Mouse (Mus musculus): ENCODE measurements around the gene Mybl2. TPM values are rescaled to one million over a fixed set of nuclear protein-coding genes. Genes with fewer than 3 reads are reported as not detected.

Mybl2 gene
- polyA plus RNA-seq, 1 experiment from 2014 or later, result 10.8 TPM

DNA sequence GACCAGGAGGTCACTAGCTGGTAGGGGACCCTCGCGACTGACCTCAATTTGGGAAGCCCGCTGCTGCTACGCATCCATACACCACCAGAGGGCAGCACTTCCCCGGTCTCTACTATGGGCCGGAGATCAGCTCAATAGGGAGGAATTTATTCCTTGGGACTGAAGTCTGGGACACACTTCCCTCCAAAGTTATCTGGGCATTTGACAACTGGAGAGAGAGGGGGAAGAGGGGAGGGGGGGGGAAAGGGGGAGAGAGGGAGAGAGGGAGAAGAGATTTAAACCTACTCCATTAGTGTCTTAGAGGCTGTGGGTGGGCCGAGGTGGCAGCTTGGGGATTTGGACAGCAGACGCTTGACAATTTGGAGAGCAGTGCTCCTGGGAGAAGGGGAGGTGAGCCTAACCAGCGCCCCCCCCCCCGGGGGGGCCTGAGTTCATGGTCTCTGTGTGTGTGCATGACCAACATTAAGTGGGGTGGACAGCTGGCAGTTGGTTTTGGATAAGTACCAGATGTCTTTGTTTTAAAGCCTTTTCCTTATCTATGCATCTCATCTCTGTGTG is 47.2 kb downstream of the Mybl2 start:
- H3K4me2 ChIP-seq (ENCODE audit: low read length), result no peak overlapping the region
- H3K36me3 ChIP-seq (ENCODE audit: control insufficient read depth, insufficient read depth, low read length), result no peaks in the 10 kb centered on the region
- no peaks in the 10 kb centered on the region for H3K27me3 ChIP-seq (ENCODE audit: control insufficient read depth, insufficient read depth, low read length)
- no peak overlapping the region for H3K27ac ChIP-seq (replicated peaks in 1 of 2; ENCODE audit: control insufficient read depth in 1 of 2, insufficient read depth in 1 of 2, low read depth in 2 of 2, low read length in 2 of 2)
- WGBS, result 6% methylated on average over 10 of the region's 10 CpGs
- H3K4me3 ChIP-seq (ENCODE audit: control insufficient read depth in 1 of 2, insufficient read depth in 1 of 2, low read depth in 1 of 2, low read length in 2 of 2), result no peak overlapping the region
- H3K9me3 ChIP-seq (ENCODE audit: control insufficient read depth, low read length), result no peaks in the 10 kb centered on the region
- no peak overlapping the region for H3K9ac ChIP-seq (ENCODE audit: low read length)
- peaks cover 2 to 8% of the 10 kb centered on the region in 2 experiments; a peak in 1 of 4 replicates for H3K4me1 ChIP-seq (ENCODE audit: control insufficient read depth in 2 of 2, insufficient read depth in 2 of 2, low read length in 2 of 2)
- no peak for ATAC-seq (ENCODE audit: insufficient number of reproducible peaks, insufficient read depth, low FRiP score, low read depth)

DNA sequence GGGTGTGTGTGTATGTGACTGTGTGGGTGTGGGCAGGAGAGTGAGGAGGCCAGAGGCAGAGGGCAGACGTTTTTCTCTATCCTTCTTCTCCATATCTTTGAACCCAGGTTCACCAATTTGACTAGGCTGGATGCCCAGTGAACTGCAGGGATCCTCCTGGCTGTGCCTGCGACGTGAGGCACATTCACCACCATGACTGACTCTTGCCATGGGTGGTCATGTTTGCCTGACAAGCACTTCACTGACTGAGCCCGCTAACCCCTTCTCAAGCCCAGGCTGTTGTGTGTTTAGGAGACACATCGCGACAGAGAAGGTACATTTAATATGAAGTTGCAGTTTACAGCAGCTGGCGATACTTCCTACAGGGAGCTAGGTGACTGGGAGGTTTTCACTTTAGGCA is 47.7 kb downstream of the Mybl2 start:
- Histone ChIP-seq H3K4me2 (ENCODE audit: low read length) (no peak overlapping the region), H3K4me3 (ENCODE audit: control insufficient read depth in 1 of 2, insufficient read depth in 1 of 2, low read depth in 1 of 2, low read length in 2 of 2) (no peak overlapping the region), H3K9me3 (ENCODE audit: control insufficient read depth, low read length) (no peaks in the 10 kb centered on the region), H3K27ac (replicated peaks in 1 of 2; ENCODE audit: control insufficient read depth in 1 of 2, insufficient read depth in 1 of 2, low read depth in 2 of 2, low read length in 2 of 2) (no peak overlapping the region), H3K36me3 (ENCODE audit: control insufficient read depth, insufficient read depth, low read length) (no peaks in the 10 kb centered on the region), H3K4me1 (ENCODE audit: control insufficient read depth in 2 of 2, insufficient read depth in 2 of 2, low read length in 2 of 2) (peaks cover 2 to 8% of the 10 kb centered on the region in 2 experiments; a peak in 1 of 4 replicates), H3K27me3 (ENCODE audit: control insufficient read depth, insufficient read depth, low read length) (no peaks in the 10 kb centered on the region), H3K9ac (ENCODE audit: low read length) (no peak overlapping the region)
- 52% methylated on average over 7 of the region's 7 CpGs for WGBS
- ATAC-seq (ENCODE audit: insufficient number of reproducible peaks, insufficient read depth, low FRiP score, low read depth), result no peak

DNA sequence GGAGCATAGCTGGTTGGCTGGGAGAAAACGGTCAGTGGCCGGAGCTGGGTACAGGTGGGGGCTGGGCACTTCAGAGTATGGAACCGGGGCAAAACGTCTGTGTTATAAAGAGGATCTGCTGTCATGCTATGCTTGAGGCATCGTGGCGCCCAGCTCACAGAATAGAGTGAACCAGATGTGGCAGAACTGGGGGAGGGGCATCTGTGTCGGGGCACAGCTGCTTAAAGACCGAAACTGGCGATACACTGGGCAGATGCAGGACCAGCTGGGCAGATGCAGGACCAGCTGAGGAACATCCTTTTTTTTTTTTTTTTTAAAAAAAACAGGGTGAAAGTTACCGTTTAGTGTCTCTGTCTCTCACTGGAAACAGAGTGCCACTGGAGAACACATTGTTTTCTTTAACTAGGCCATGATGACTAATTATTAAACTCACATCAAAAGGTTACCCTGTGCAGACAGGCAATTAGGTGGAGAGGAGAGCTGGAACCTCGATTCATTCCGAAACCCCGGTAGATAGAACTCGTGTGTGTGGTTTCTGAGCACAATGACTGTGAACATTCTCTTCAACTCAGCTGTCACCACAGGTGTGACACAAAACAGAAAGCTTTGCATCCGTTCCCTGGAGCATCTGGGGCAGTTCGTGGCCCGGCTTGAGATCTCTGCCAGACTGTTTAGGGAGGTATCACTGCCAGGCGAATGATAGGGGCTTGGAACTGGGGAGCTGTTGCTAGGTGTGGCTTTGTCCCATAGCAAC is 48.6 kb downstream of the Mybl2 start:
- Histone ChIP-seq H3K36me3 (ENCODE audit: control insufficient read depth, insufficient read depth, low read length) (no peaks in the 10 kb centered on the region), H3K4me2 (ENCODE audit: low read length) (no peak overlapping the region), H3K9ac (ENCODE audit: low read length) (no peak overlapping the region), H3K27ac (replicated peaks in 1 of 2; ENCODE audit: control insufficient read depth in 1 of 2, insufficient read depth in 1 of 2, low read depth in 2 of 2, low read length in 2 of 2) (no peak overlapping the region), H3K4me1 (ENCODE audit: control insufficient read depth in 2 of 2, insufficient read depth in 2 of 2, low read length in 2 of 2) (peaks cover 2 to 8% of the 10 kb centered on the region in 2 experiments; a peak in 1 of 4 replicates), H3K9me3 (ENCODE audit: control insufficient read depth, low read length) (no peaks in the 10 kb centered on the region), H3K27me3 (ENCODE audit: control insufficient read depth, insufficient read depth, low read length) (no peaks in the 10 kb centered on the region), H3K4me3 (ENCODE audit: control insufficient read depth in 1 of 2, insufficient read depth in 1 of 2, low read depth in 1 of 2, low read length in 2 of 2) (no peak overlapping the region)
- ATAC-seq (ENCODE audit: insufficient number of reproducible peaks, insufficient read depth, low FRiP score, low read depth), result no peak
- WGBS, result 44% methylated on average over 18 of the region's 18 CpGs

DNA sequence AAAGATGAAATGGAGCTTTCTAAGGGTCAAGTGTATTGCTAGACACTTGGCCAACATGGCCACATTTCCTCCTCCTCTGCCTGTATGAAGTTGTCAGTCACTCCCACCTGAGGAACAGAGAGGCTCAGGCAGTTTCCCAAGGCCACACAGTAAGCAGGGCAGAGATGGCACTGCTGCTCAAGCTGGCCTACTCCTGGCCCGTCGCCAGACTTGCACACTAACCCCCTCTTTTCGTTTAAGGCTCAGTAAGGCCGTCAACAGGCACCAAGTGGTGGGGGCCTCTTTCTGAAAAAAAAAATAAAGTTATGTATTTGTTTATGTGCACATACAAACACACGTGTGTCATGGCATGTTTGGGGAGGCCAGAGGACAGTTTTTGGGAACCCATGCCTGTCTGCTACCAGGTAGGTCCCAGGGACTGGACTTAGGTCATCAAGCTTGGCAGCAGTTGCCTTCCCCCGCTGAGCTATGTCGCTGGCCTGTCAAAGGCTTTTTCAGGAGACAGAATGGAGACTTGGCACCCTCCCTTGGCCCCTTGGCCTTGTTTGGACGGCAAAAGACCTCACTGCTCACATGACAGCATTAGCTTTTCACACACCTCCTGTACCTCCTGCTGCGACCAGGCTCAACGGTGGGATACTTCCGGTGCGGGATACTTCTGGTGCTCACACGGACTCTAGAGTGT is 49.7 kb downstream of the Mybl2 start:
- no peaks in the 10 kb centered on the region for H3K27me3 ChIP-seq (ENCODE audit: control insufficient read depth, insufficient read depth, low read length)
- no peak overlapping the region for H3K27ac ChIP-seq (replicated peaks in 1 of 2; ENCODE audit: control insufficient read depth in 1 of 2, insufficient read depth in 1 of 2, low read depth in 2 of 2, low read length in 2 of 2)
- H3K4me1 ChIP-seq (ENCODE audit: control insufficient read depth in 2 of 2, insufficient read depth in 2 of 2, low read length in 2 of 2), result peaks cover 2 to 11% of the 10 kb centered on the region in 2 experiments; a peak in 1 of 4 replicates
- no peak for ATAC-seq (ENCODE audit: insufficient number of reproducible peaks, insufficient read depth, low FRiP score, low read depth)
- no peak overlapping the region for H3K9ac ChIP-seq (ENCODE audit: low read length)
- no peak overlapping the region for H3K4me2 ChIP-seq (ENCODE audit: low read length)
- no peaks in the 10 kb centered on the region for H3K36me3 ChIP-seq (ENCODE audit: control insufficient read depth, insufficient read depth, low read length)
- H3K9me3 ChIP-seq (ENCODE audit: control insufficient read depth, low read length), result no peaks in the 10 kb centered on the region
- WGBS, result 74% methylated on average over 13 of the region's 13 CpGs
- H3K4me3 ChIP-seq (ENCODE audit: control insufficient read depth in 1 of 2, insufficient read depth in 1 of 2, low read depth in 1 of 2, low read length in 2 of 2), result no peak overlapping the region

DNA sequence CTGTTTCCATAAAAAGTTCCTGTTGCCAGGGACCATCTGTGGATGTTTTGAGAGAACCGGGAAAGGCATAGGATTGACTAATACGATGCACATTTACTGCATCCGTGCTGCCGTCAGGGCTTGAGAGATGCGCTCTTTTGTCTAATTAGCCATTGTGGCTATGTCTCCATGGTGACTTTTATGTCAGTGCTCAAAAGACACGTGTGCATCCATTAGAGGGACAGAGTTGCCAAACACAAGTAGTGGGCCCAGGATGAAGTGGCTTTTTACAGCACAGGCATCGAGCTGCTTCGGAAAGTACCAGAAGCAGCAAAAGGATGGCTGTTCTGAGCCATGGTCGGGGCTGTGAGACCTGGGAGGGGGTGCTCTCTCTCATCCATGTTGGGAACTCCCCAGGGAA is 53.9 kb downstream of the Mybl2 start:
- Histone ChIP-seq H3K4me2 (ENCODE audit: low read length) (no peak overlapping the region), H3K9ac (ENCODE audit: low read length) (no peak overlapping the region), H3K27me3 (ENCODE audit: control insufficient read depth, insufficient read depth, low read length) (no peaks in the 10 kb centered on the region), H3K4me1 (ENCODE audit: control insufficient read depth in 2 of 2, insufficient read depth in 2 of 2, low read length in 2 of 2) (peaks cover 5 to 7% of the 10 kb centered on the region in 2 experiments; a peak in 1 of 4 replicates), H3K4me3 (ENCODE audit: control insufficient read depth in 1 of 2, insufficient read depth in 1 of 2, low read depth in 1 of 2, low read length in 2 of 2) (no peak overlapping the region), H3K36me3 (ENCODE audit: control insufficient read depth, insufficient read depth, low read length) (no peaks in the 10 kb centered on the region), H3K9me3 (ENCODE audit: control insufficient read depth, low read length) (no peaks in the 10 kb centered on the region), H3K27ac (replicated peaks in 1 of 2; ENCODE audit: control insufficient read depth in 1 of 2, insufficient read depth in 1 of 2, low read depth in 2 of 2, low read length in 2 of 2) (no peak overlapping the region)
- 85% methylated on average over 9 of the region's 9 CpGs for WGBS
- no peak for ATAC-seq (ENCODE audit: insufficient number of reproducible peaks, insufficient read depth, low FRiP score, low read depth)

DNA sequence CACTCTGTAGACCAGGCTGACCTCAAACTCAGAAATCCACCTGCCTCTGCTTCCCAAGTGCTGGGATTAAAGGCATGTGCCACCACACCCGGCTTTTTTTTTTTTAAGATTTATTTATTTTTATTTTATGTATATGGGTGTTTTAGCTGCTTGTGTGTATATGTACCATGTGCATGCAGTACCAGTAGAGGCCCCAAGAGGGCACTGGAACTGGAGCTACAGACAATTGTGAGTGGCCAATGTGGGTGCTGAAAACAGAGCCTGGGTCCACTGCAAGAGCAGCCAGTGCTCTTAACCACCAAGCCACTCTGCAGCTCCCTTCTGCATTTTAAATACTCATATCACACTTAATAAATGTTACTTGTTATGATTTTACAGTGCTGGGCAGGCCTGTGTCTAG is 56.2 kb downstream of the Mybl2 start:
- Histone ChIP-seq H3K9me3 (ENCODE audit: control insufficient read depth, low read length) (no peaks in the 10 kb centered on the region), H3K27me3 (ENCODE audit: control insufficient read depth, insufficient read depth, low read length) (no peaks in the 10 kb centered on the region), H3K4me2 (ENCODE audit: low read length) (no peak overlapping the region), H3K27ac (replicated peaks in 1 of 2; ENCODE audit: control insufficient read depth in 1 of 2, insufficient read depth in 1 of 2, low read depth in 2 of 2, low read length in 2 of 2) (no peak overlapping the region), H3K36me3 (ENCODE audit: control insufficient read depth, insufficient read depth, low read length) (no peaks in the 10 kb centered on the region), H3K9ac (ENCODE audit: low read length) (no peak overlapping the region), H3K4me3 (ENCODE audit: control insufficient read depth in 1 of 2, insufficient read depth in 1 of 2, low read depth in 1 of 2, low read length in 2 of 2) (no peak overlapping the region), H3K4me1 (ENCODE audit: control insufficient read depth in 2 of 2, insufficient read depth in 2 of 2, low read length in 2 of 2) (peaks cover 3 to 4% of the 10 kb centered on the region in 2 experiments; a peak in 1 of 4 replicates)
- WGBS, result 71% methylated on average over 1 of the region's 1 CpGs
- no peak for ATAC-seq (ENCODE audit: insufficient number of reproducible peaks, insufficient read depth, low FRiP score, low read depth)

DNA sequence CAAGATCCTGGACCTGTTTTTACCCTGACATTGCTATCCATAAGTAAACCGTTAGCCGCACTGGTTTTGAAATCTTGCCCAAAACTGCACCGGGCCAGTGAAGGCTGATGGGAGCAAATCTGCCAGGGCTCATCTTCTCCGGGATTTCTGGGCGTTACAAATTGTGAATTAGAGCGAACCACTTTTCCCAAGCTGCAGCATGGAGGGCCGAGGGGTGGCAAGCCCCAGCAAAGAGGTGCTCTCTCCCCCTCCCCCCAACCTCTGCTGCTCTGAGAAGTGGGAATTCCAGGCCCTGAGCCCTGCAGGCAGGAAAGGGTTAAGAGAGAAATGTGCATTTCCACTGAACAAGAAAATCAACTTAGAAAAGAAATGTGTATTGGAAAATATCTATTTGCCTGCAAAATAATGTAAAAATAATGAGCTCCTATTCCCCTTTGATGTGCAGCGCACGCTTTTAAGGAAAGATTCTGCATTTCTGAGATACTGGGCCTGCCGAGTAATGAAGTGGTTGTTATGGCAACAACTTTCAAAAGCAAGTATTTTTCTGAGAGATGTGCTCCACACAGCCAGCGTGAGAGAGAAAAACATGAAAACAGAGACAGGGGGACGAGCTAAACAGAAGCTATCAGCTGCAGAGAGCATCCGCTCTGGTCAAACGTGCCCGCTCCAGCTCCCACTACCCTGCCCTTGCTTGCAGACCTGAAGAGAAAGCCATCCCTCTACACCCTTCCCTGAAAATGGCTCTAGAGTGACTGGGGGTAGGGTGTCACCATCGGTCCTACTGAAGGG is 57.1 kb downstream of the Mybl2 start:
- H3K36me3 ChIP-seq (ENCODE audit: control insufficient read depth, insufficient read depth, low read length), result no peaks in the 10 kb centered on the region
- no peaks in the 10 kb centered on the region for H3K27me3 ChIP-seq (ENCODE audit: control insufficient read depth, insufficient read depth, low read length)
- H3K4me2 ChIP-seq (ENCODE audit: low read length), result no peak overlapping the region
- no peak overlapping the region for H3K4me3 ChIP-seq (ENCODE audit: control insufficient read depth in 1 of 2, insufficient read depth in 1 of 2, low read depth in 1 of 2, low read length in 2 of 2)
- no peaks in the 10 kb centered on the region for H3K9me3 ChIP-seq (ENCODE audit: control insufficient read depth, low read length)
- H3K4me1 ChIP-seq (ENCODE audit: control insufficient read depth in 2 of 2, insufficient read depth in 2 of 2, low read length in 2 of 2), result peaks cover 3 to 4% of the 10 kb centered on the region in 2 experiments; a peak in 1 of 4 replicates
- H3K27ac ChIP-seq (replicated peaks in 1 of 2; ENCODE audit: control insufficient read depth in 1 of 2, insufficient read depth in 1 of 2, low read depth in 2 of 2, low read length in 2 of 2), result no peak overlapping the region
- 71% methylated on average over 15 of the region's 16 CpGs for whole genome bisulfite sequencing
- no peak overlapping the region for H3K9ac ChIP-seq (ENCODE audit: low read length)
- no peak for ATAC-seq (ENCODE audit: insufficient number of reproducible peaks, insufficient read depth, low FRiP score, low read depth)
